Mouse (Mus musculus): ENCODE results near the gene Nnat. TPM values are rescaled to one million over a fixed set of nuclear protein-coding genes. Genes with fewer than 3 reads are reported as not detected.
"Not testable (repeated sequence)": the region's sequence is repeated elsewhere in the genome, so short reads cannot be mapped to it uniquely, and the experiment has no call there.

Gene Nnat
- total RNA-seq, 2 experiments from 2014 or later, result not detected

- no peak for ATAC-seq (replicated peaks; ENCODE audit: low FRiP score, low TSS enrichment, poor library complexity, severe bottlenecking)
These were observed 11.4 kb downstream of the Nnat start, which contains the start of gene Blcap for GRCm38 (mm10) chr2:157571224-157571832. TSS of gene Blcap (minus strand) at chr2:157571274.

- no peak for ATAC-seq (replicated peaks; ENCODE audit: low FRiP score, low TSS enrichment, poor library complexity, severe bottlenecking)
These were observed 12.9 kb downstream of the Nnat start for GRCm38 (mm10) chr2:157572786-157573185.

- not testable (repeated sequence) for ATAC-seq (replicated peaks; ENCODE audit: low FRiP score, low TSS enrichment, poor library complexity, severe bottlenecking)
These were observed 25.5 kb downstream of the Nnat start for GRCm38 (mm10) chr2:157585351-157585750.

GRCm38 (mm10) chr2:157596876-157597566 lies 37.1 kb downstream of the Nnat start:
- peak; percentile 55; the same call in 1 of the 2 replicates for ATAC-seq (replicated peaks; ENCODE audit: low FRiP score, low TSS enrichment, poor library complexity, severe bottlenecking)

GRCm38 (mm10) chr2:157601435-157601839 lies 41.6 kb downstream of the Nnat start:
- ATAC-seq (replicated peaks; ENCODE audit: low FRiP score, low TSS enrichment, poor library complexity, severe bottlenecking), result no peak

- ATAC-seq (replicated peaks; ENCODE audit: low FRiP score, low TSS enrichment, poor library complexity, severe bottlenecking), result peak; percentile 85
These were observed 45.3 kb downstream of the Nnat start for GRCm38 (mm10) chr2:157605025-157605675.

GRCm38 (mm10) chr2:157607542-157608236 lies 47.8 kb downstream of the Nnat start:
- ATAC-seq (replicated peaks; ENCODE audit: low FRiP score, low TSS enrichment, poor library complexity, severe bottlenecking), result no peak

GRCm38 (mm10) chr2:157611735-157612134 lies 51.9 kb downstream of the Nnat start:
- ATAC-seq (replicated peaks; ENCODE audit: low FRiP score, low TSS enrichment, poor library complexity, severe bottlenecking), result no peak

Other genes starting within 250 kb of the Nnat start
- not detected in 2 replicates for gene Ghrh, start 212.6 kb upstream of the Nnat start, total RNA-seq (2014; fragmentation: Nextera tagmentation)
- not detected in 2 replicates for gene Ghrh, start 212.6 kb upstream of the Nnat start, total RNA-seq (2017)
- gene Manbal, start 192.5 kb upstream of the Nnat start, total RNA-seq (2014; fragmentation: Nextera tagmentation), result 27.2 and 33.9 TPM in 2 replicates
- 8.6 and 17.3 TPM in 2 replicates for gene Manbal, start 192.5 kb upstream of the Nnat start, total RNA-seq (2017)
- 0.42 TPM in 1 of 2 replicates, not detected in the other for gene Src, start 141.6 kb upstream of the Nnat start, total RNA-seq (2014; fragmentation: Nextera tagmentation)
- gene Src, start 141.6 kb upstream of the Nnat start, total RNA-seq (2017), result 0.75 and 1.3 TPM in 2 replicates
- 22.9 and 26.2 TPM in 2 replicates for gene Blcap, start 11.2 kb downstream of the Nnat start, total RNA-seq (2014; fragmentation: Nextera tagmentation)
- 14.6 and 16.3 TPM in 2 replicates for gene Blcap, start 11.2 kb downstream of the Nnat start, total RNA-seq (2017)
- gene Ctnnbl1, start 177.3 kb downstream of the Nnat start, total RNA-seq (2014; fragmentation: Nextera tagmentation), result 23.5 and 28.1 TPM in 2 replicates
- 36.6 and 39.6 TPM in 2 replicates for gene Ctnnbl1, start 177.3 kb downstream of the Nnat start, total RNA-seq (2017)